Mouse (Mus musculus) CH12F3 (cell line): ENCODE data around the gene Gp1ba.

ENCODE experiments used
- in situ Hi-C: fragments of 300-500 bp; cut with MboI; formaldehyde crosslinking; loops from 2 replicates; pipeline ENCODE4 v1.14.3; 2020; ENCODE audit warnings: low sequenced_read_pairs

Gene Gp1ba

DNA sequence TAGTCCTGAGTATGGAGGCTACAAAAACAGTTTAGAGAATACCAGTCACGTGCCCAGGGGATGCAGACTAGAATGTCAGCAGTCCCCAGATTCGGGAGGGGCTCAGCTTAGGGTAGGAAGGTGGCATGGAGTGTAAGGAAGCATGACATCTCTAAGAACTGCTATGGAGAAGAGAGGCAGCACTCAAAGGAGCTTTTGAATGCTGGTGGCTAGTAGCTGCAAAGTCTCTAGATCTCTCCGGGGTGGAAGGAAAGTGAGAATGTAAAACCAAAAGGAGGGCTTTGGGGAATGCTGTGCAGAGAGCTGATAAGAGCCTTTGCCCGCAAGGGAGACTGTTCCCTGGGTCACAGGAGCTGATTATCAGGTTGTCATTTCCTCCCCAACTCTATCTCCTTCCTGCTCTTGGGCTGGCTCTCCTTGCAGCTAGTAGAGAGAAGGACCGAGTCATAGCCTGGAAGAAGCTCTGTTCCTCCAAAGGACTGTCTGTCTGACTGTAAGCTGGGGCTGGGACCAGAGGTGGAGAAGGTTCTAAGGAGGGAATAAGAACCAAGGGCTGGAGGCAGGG, at the start of gene Gp1ba:
Gp1ba (plus strand) TSS at position 409 of the 565 bp plus-strand sequence.
- in situ Hi-C loops, result no loop called here

DNA sequence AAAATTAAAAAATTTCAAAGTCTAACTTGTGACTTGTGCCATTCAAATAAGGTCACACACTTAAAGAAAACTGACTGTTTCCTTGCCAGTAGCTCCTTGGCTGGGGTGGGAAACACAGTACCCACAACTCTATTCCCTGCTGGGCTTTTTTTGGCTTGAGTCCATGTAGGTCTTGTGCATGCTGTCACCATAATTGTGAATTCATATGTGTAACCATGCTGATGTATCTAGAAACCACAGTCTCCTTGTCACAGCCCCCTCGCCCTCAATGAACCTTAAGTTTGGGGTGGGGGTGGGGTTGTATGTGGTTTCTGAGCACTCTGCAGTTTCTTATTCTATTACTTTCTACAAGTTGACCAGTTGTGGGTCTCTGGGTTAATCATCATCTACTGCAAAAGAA, 47.2 kb upstream of the Gp1ba start:
- in situ Hi-C loops, result no loop called here

- in situ Hi-C loops, result no loop called here
Measured at GRCm38 (mm10) chr11:70594253-70594989, 44.5 kb upstream of the Gp1ba start.

DNA sequence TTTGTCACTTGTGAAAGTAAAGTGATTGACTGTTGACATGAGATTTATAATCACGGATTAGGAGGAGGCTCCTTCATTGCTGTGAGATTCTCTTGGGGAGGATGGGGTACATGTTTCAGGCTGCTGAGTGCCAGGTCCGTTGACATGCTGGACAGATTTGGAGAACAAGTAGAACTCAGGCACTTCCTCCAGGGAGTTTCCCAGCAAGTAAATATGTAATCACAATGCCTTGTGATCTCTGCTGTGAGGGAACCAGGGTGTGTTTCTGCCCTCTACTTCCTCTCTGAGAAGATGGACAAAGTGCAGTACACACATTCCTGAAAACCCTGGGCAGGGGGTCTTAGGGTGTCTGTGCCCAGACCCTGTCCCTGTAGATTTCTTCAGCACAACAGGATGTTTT, 43.3 kb upstream of the Gp1ba start:
- in situ Hi-C loops, result no loop called here

- in situ Hi-C loops, result no loop called here
Measured at GRCm38 (mm10) chr11:70596094-70596493, 42.8 kb upstream of the Gp1ba start.

DNA sequence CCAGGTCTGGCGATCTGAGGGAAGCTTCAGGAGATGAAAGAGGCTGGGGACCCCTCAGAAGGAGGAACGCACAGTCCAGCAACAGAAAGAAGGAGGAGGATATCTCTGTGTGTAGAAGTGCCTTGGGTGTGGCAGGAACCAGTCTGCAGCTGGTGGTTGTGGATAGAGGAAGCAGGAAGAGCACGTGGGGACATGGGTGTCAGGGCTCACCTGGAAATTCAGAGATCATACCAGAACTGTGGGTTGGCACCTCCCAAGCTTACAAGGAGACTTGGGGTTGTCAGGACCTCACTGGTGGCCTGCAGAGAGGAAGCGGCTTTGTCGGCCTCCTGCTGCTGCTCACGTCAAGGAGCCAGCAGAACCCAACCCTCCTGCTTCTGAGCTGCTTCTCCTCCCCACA, 41.6 kb upstream of the Gp1ba start:
- in situ Hi-C loops, result no loop called here

DNA sequence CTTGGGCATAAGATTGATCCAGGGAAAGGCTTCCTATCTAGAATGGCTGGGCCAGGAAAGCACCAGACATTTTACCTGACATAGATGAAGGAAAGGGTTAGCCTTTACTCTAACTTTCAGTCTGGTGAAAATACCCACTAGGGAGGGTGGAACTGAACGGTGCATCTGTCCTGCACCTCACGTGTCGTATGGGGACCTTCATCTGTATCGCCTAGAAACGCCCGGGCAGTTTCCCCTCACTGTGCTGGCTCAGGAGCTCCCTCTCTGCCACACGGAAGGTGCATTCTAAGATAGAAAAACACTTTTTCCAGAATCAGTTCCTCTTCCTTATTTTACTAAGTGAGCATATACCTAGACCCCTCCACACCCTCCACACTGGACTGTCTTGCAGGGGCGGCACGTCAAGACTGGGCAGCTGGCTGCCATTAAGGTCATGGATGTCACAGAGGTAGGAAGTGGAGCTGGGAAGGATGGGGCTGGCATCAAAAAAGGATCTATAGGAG, 40.4 kb upstream of the Gp1ba start:
- in situ Hi-C loops, result no loop called here

GRCm38 (mm10) chr11:70605024-70605566, 33.8 kb upstream of the Gp1ba start:
- in situ Hi-C loops, result loop anchor here (5.0 to 10.0 kb wide), 2 partner anchors 88 to 190 kb away; partner anchors contain the start of genes Gltpd2 and Pelp1

DNA sequence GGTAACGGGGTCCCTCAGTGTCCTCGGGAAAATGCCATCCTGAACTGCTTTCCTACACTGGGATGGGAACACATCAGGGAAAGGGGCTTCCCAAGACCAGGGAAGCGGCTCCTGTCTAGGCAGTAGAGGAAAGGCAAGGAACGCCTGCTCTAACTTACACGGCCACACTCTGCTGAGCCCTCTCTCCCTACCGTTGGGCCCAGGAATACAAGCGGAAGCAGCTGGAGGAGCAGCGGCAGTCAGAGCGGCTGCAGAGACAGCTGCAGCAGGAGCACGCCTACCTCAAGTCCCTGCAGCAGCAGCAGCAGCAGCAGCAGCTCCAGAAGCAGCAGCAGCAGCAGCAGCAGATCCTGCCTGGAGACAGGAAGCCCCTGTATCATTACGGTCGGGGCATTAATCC, 32.2 kb upstream of the Gp1ba start:
- in situ Hi-C loops, result loop anchor here (5.0 to 10.0 kb wide), 2 partner anchors 89 to 192 kb away; partner anchors contain the start of genes Gltpd2 and Pelp1

DNA sequence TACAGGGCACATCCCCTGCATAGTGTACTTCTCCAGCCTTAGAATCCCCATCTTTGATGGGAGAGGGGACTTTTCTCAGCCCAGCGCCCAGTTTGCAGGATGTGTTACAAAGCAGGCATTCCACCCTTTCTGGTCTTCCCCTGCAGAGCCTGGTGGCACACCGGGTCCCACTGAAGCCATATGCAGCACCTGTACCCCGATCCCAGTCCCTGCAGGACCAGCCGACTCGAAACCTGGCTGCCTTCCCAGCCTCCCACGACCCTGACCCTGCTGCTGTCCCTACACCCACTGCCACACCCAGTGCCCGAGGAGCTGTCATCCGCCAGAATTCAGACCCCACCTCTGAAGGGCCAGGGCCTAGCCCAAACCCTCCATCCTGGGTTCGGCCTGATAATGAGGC, 31.3 kb upstream of the Gp1ba start:
- in situ Hi-C loops, result loop anchor here (5.0 to 10.0 kb wide), 2 partner anchors 90 to 193 kb away; partner anchors contain the start of genes Gltpd2 and Pelp1

DNA sequence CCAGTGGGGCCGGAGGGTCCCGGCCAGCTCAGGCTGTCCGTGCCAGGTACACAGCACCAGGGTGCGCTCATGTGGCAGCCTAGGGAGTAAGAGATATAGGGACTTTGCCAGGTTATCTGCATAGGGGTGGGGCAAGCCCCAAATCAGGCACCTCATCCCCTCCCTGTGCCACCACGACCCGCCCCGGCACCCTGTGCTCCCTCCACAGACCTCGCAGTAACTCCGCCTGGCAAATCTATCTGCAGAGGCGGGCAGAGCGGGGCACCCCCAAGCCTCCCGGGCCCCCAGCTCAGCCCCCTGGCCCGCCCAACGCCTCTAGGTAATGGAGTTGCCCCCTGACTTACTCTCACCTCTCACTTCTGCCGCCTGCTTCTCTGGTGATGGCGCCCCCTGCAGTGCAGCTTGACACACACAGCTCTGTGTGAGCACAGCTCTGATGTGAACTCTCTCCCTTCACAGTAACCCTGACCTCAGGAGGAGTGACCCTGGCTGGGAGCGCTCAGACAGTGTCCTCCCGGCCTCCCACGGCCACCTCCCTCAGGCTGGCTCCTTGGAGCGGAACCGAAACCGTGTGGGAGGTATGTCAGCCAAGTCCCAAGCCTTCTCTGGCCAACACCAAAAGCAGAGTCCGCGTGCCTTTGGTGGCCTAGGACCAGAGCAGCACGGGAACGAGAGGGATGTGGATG, 30.4 kb upstream of the Gp1ba start:
- in situ Hi-C loops, result loop anchor here (5.0 to 10.0 kb wide), 2 partner anchors 91 to 194 kb away; partner anchors contain the start of genes Gltpd2 and Pelp1

GRCm38 (mm10) chr11:70610752-70611151, 28.2 kb upstream of the Gp1ba start:
- in situ Hi-C loops, result no loop called here

GRCm38 (mm10) chr11:70612505-70612904, 26.4 kb upstream of the Gp1ba start:
- in situ Hi-C loops, result no loop called here

DNA sequence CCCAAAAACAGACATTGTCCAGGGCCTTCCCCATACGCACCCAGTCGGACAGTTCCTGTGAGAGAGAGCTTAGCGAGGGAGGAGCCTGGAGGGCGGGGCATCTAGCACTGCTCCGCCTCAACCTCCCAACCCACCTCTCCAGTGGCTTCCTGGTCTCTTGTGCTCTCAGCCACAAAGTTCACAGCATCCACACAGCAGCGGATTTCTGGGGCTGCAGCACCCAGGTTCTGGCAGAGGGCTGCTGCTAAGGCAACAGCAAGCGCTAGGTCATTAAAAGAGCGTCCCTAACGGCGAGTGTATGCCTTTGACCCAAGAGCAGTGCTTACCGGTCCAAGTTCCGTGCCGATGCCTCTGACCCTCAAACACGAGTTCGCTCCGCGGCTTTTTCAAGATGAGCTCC, 23.8 kb upstream of the Gp1ba start:
- in situ Hi-C loops, result no loop called here

- in situ Hi-C loops, result no loop called here
Measured at GRCm38 (mm10) chr11:70615516-70616093, 23.3 kb upstream of the Gp1ba start, which contains the start of gene 4930544D05Rik. 4930544D05Rik (plus strand) TSS chr11:70615848.

GRCm38 (mm10) chr11:70619101-70619500, 19.8 kb upstream of the Gp1ba start, which contains the start of gene Chrne:
Chrne (minus strand) TSS chr11:70619216.
- in situ Hi-C loops, result no loop called here

DNA sequence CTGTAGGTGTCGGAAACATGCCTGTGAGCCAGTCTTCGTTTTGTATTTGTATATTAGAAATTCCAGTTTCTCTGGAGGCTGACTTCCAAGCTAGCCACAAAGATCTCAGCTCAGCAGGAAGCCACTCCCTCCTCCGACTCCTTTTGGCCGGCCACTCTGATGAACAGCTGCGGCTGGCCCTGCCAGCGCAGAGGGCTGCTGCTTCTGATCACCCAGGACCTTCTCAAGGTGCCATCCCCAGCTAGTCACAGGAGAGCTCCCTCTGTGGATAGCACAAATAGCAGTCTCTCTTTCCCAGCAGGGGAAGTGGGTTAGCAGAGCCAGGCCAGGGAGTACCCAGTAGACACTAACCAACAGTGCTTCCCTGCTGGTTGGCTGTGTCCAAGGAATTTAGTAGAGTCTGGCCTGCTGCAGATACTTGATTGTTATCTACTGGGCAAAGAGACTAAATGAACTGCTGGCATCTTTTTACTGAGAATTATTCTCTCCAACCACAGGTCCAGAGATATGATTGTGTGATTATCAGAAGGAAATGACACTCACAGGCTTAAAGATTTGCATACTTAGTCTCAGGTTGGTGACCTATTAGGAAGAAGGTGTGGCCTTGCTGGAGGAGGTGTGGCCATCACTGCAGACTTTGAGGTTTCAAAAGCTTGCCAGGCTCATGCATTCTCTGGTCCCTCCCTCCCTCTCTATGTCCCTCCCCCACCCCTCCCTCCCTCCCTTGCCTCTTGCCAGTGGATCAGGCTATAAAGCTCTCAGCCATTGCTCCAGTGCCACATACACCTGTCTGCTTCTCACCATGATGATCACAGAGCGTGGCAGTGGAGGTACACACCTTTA, 16.7 kb upstream of the Gp1ba start:
- in situ Hi-C loops, result no loop called here

DNA sequence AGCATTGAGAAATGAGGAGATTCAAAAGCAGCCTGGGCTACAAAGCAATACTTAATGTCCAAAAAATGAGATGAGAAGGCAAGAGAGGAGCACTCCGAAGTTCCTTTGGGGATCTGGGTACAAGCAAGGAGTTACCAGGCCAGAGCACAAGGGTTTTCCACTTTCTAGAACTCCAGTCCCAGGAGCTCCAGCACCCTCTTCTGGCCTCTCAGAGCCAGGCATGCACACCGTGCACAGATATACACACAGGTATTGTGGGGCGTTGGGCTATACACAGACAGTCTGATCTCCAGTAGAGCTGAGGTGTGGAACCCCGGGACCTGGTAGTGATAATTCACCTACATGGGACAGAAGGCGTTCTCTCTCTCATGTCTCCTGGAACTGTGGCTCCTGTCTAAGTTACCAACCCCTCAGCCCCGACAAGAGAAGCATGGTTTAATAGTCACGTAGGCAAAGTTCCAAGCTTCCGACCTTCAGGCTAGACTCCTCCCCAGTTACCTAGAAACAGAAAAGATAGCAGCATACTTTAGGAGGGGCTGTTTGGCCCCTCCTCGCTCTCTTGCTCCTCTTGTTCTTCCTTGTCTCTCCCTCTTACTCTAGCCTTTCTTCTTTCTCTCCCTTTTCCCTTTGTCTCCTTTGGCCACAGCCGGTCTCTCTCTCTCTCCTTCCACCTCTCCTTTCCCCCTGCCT, 15.7 kb upstream of the Gp1ba start:
- in situ Hi-C loops, result no loop called here

DNA sequence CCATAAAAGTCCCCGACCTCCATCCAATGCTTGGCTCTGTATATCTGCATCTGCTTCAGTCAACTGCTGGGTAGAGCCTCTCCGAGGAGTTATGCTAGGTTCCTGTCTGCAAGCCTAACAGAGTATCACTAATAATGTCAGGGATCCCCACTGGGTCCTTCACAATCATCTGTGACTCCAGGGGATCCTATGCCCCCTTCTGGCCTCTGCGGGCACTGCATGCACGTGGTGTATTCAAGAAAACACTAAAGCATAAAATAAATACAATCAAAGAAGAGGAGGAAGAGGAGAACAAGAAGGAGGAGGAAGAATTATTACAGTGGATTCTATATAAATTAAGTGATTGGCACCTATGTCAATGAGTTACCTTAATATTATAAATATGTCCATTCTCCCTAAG, 13.4 kb upstream of the Gp1ba start:
- in situ Hi-C loops, result no loop called here
